Mouse (Mus musculus): ENCODE measurements around the gene Mras. TPM values are rescaled to one million over a fixed set of nuclear protein-coding genes. Genes with fewer than 3 reads are reported as not detected.

Gene Mras
- polyA plus RNA-seq, 1 experiment from 2014 or later: 10.8 TPM

GRCm38 (mm10) chr9:99421914-99422313 is 15.3 kb downstream of the Mras start:
- H3K4me3 ChIP-seq: no peak overlapping the region
- no peak overlapping the region for H3K27ac ChIP-seq (replicated peaks)
- DNase-seq (ENCODE audit: low spot score): no peak
- H3K27me3 ChIP-seq (replicated peaks; ENCODE audit: low read depth, poor library complexity, severe bottlenecking): no peaks in the 10 kb centered on the region
- no peaks in the 10 kb centered on the region for H3K36me3 ChIP-seq (replicated peaks)
- H3K4me1 ChIP-seq: peaks cover 56% of the 10 kb centered on the region
- 76% methylated on average over 3 of the region's 3 CpGs for WGBS
- no peaks in the 10 kb centered on the region for H3K9me3 ChIP-seq

- WGBS: 84% methylated on average over 8 of the region's 8 CpGs
- Histone ChIP-seq H3K4me3 (no peak overlapping the region), H3K27me3 (replicated peaks; ENCODE audit: low read depth, poor library complexity, severe bottlenecking) (no peaks in the 10 kb centered on the region), H3K9me3 (no peaks in the 10 kb centered on the region), H3K36me3 (replicated peaks) (no peaks in the 10 kb centered on the region), H3K27ac (replicated peaks) (no peak overlapping the region), H3K4me1 (peaks cover 54% of the 10 kb centered on the region)
- no peak for DNase-seq (ENCODE audit: low spot score)
Measured at GRCm38 (mm10) chr9:99419951-99420701, 17.1 kb downstream of the Mras start.

- no peak overlapping the region for H3K4me3 ChIP-seq
Measured at GRCm38 (mm10) chr9:99418377-99418776, 18.8 kb downstream of the Mras start.

GRCm38 (mm10) chr9:99417288-99417846 is 19.8 kb downstream of the Mras start:
- Histone ChIP-seq H3K27me3 (replicated peaks; ENCODE audit: low read depth, poor library complexity, severe bottlenecking) (no peaks in the 10 kb centered on the region), H3K4me3 (no peak overlapping the region), H3K4me1 (peaks cover 35% of the 10 kb centered on the region), H3K36me3 (replicated peaks) (no peaks in the 10 kb centered on the region), H3K9me3 (no peaks in the 10 kb centered on the region), H3K27ac (replicated peaks) (no peak overlapping the region)
- 82% methylated on average over 4 of the region's 4 CpGs for WGBS
- no peak for DNase-seq (ENCODE audit: low spot score)

More at GRCm38 (mm10) chr9:99418377-99418776, 18.8 kb downstream of the Mras start:
- Histone ChIP-seq H3K36me3 (replicated peaks) (no peaks in the 10 kb centered on the region), H3K27me3 (replicated peaks; ENCODE audit: low read depth, poor library complexity, severe bottlenecking) (no peaks in the 10 kb centered on the region), H3K27ac (replicated peaks) (no peak overlapping the region), H3K4me1 (peaks cover 41% of the 10 kb centered on the region), H3K9me3 (no peaks in the 10 kb centered on the region)
- DNase-seq (ENCODE audit: low spot score): no peak
- 74% methylated on average over 5 of the region's 5 CpGs for WGBS

- Histone ChIP-seq H3K4me1 (peaks cover 30% of the 10 kb centered on the region), H3K4me3 (no peak overlapping the region), H3K36me3 (replicated peaks) (no peaks in the 10 kb centered on the region), H3K27me3 (replicated peaks; ENCODE audit: low read depth, poor library complexity, severe bottlenecking) (no peaks in the 10 kb centered on the region), H3K9me3 (no peaks in the 10 kb centered on the region), H3K27ac (replicated peaks) (no peak overlapping the region)
- no peak for DNase-seq (ENCODE audit: low spot score)
- 81% methylated on average over 3 of the region's 3 CpGs for WGBS
Measured at GRCm38 (mm10) chr9:99416809-99417208, 20.4 kb downstream of the Mras start.

- no peak overlapping the region for H3K4me3 ChIP-seq
- WGBS: 92% methylated on average over 4 of the region's 4 CpGs
- no peaks in the 10 kb centered on the region for H3K9me3 ChIP-seq
- H3K27me3 ChIP-seq (replicated peaks; ENCODE audit: low read depth, poor library complexity, severe bottlenecking): no peaks in the 10 kb centered on the region
- no peak overlapping the region for H3K27ac ChIP-seq (replicated peaks)
- DNase-seq (ENCODE audit: low spot score): no peak
- H3K4me1 ChIP-seq: peaks cover 8% of the 10 kb centered on the region
- no peaks in the 10 kb centered on the region for H3K36me3 ChIP-seq (replicated peaks)
Measured at GRCm38 (mm10) chr9:99411785-99412184, 25.4 kb downstream of the Mras start.

- H3K36me3 ChIP-seq (replicated peaks): no peaks in the 10 kb centered on the region
- no peak overlapping the region for H3K27ac ChIP-seq (replicated peaks)
- 0 out of 2 replicates have a peak, but pooled peaks cover 5% of the 10 kb centered on the region for H3K4me1 ChIP-seq
- H3K9me3 ChIP-seq: no peaks in the 10 kb centered on the region
- WGBS: 82% methylated on average over 5 of the region's 5 CpGs
- DNase-seq (ENCODE audit: low spot score): no peak
- H3K27me3 ChIP-seq (replicated peaks; ENCODE audit: low read depth, poor library complexity, severe bottlenecking): no peaks in the 10 kb centered on the region
- H3K4me3 ChIP-seq: no peak overlapping the region
Measured at GRCm38 (mm10) chr9:99411093-99411492, 26.1 kb downstream of the Mras start.

- WGBS: 85% methylated on average over 3 of the region's 3 CpGs
- no peak for DNase-seq (ENCODE audit: low spot score)
- Histone ChIP-seq H3K27me3 (replicated peaks; ENCODE audit: low read depth, poor library complexity, severe bottlenecking) (no peaks in the 10 kb centered on the region), H3K4me1 (0 out of 2 replicates have a peak, but pooled peaks cover 2% of the 10 kb centered on the region), H3K27ac (replicated peaks) (no peak overlapping the region), H3K4me3 (no peak overlapping the region), H3K9me3 (no peaks in the 10 kb centered on the region), H3K36me3 (replicated peaks) (no peaks in the 10 kb centered on the region)
Measured at GRCm38 (mm10) chr9:99409280-99409679, 27.9 kb downstream of the Mras start.

- no peak for DNase-seq (ENCODE audit: low spot score)
- Histone ChIP-seq H3K4me3 (no peak overlapping the region), H3K4me1 (no peaks in the 10 kb centered on the region), H3K36me3 (replicated peaks) (peaks cover 10% of the 10 kb centered on the region; the same call in 1 of the 2 replicates), H3K9me3 (no peaks in the 10 kb centered on the region), H3K27ac (replicated peaks) (no peak overlapping the region), H3K27me3 (replicated peaks; ENCODE audit: low read depth, poor library complexity, severe bottlenecking) (no peaks in the 10 kb centered on the region)
- WGBS: 80% methylated on average over 9 of the region's 9 CpGs
Measured at GRCm38 (mm10) chr9:99401288-99401974, 35.8 kb downstream of the Mras start.

GRCm38 (mm10) chr9:99400781-99401180 is 36.4 kb downstream of the Mras start:
- no peaks in the 10 kb centered on the region for H3K9me3 ChIP-seq
- 78% methylated on average over 6 of the region's 6 CpGs for WGBS

GRCm38 (mm10) chr9:99397056-99397815 is 39.9 kb downstream of the Mras start:
- H3K4me3 ChIP-seq: no peak overlapping the region
- no peaks in the 10 kb centered on the region for H3K9me3 ChIP-seq
- H3K36me3 ChIP-seq (replicated peaks): peaks cover 14% of the 10 kb centered on the region
- peaks cover 8% of the 10 kb centered on the region for H3K4me1 ChIP-seq
- H3K27ac ChIP-seq (replicated peaks): no peak overlapping the region
- 86% methylated on average over 13 of the region's 13 CpGs for WGBS
- no peak for DNase-seq (ENCODE audit: low spot score)
- no peaks in the 10 kb centered on the region for H3K27me3 ChIP-seq (replicated peaks; ENCODE audit: low read depth, poor library complexity, severe bottlenecking)

More at GRCm38 (mm10) chr9:99400781-99401180, 36.4 kb downstream of the Mras start:
- peaks cover 10% of the 10 kb centered on the region; the same call in 1 of the 2 replicates for H3K36me3 ChIP-seq (replicated peaks)
- no peak overlapping the region for H3K27ac ChIP-seq (replicated peaks)
- no peak overlapping the region for H3K4me3 ChIP-seq
- no peaks in the 10 kb centered on the region for H3K27me3 ChIP-seq (replicated peaks; ENCODE audit: low read depth, poor library complexity, severe bottlenecking)
- DNase-seq (ENCODE audit: low spot score): no peak
- H3K4me1 ChIP-seq: no peaks in the 10 kb centered on the region

GRCm38 (mm10) chr9:99394366-99394765 is 42.8 kb downstream of the Mras start:
- Histone ChIP-seq H3K27me3 (replicated peaks; ENCODE audit: low read depth, poor library complexity, severe bottlenecking) (no peaks in the 10 kb centered on the region), H3K27ac (replicated peaks) (no peak overlapping the region)

More at GRCm38 (mm10) chr9:99394366-99394765, 42.8 kb downstream of the Mras start:
- DNase-seq (ENCODE audit: low spot score): peak; percentile 12
- 85% methylated on average over 11 of the region's 11 CpGs for WGBS
- no peaks in the 10 kb centered on the region for H3K9me3 ChIP-seq
- H3K36me3 ChIP-seq (replicated peaks): peaks cover 18% of the 10 kb centered on the region
- peaks cover 8% of the 10 kb centered on the region for H3K4me1 ChIP-seq
- no peak overlapping the region for H3K4me3 ChIP-seq
